Mouse (Mus musculus) bone marrow macrophage, adult 2 months (primary cell): ENCODE data around the gene Ppig. TPM values are rescaled to one million over a fixed set of nuclear protein-coding genes. Genes with fewer than 3 reads are reported as not detected.
A peak's percentile ranks its signal among the peaks of the same experiment; 100 is the strongest.

Experiments
- H3K27ac ChIP-seq: 2 replicates; pipeline ENCODE4 v1.5.1; 2012; ENCODE audit warnings: low read depth, low read length; ENCODE audit not compliant: insufficient read depth
- H3K4me1 ChIP-seq: 2 replicates; pipeline ENCODE4 v1.6.1; 2012; ENCODE audit warnings: low read length; ENCODE audit not compliant: control insufficient read depth, insufficient read depth
- H3K4me3 ChIP-seq: 2 replicates; pipeline ENCODE4 v1.5.1; 2012; ENCODE audit warnings: mild to moderate bottlenecking, low read length, moderate library complexity; ENCODE audit not compliant: insufficient read depth
- CTCF ChIP-seq: IDR thresholded peaks from 2 replicates; pipeline ENCODE4 v1.5.1; 2012; ENCODE audit warnings: low read depth, mild to moderate bottlenecking, low read length, moderate library complexity
- POLR2A ChIP-seq: IDR thresholded peaks from 2 replicates; pipeline ENCODE4 v1.6.1; 2012; ENCODE audit warnings: mild to moderate bottlenecking, low read depth, low read length, borderline replicate concordance
- polyA plus RNA-seq: library from polyadenylated mRNA; stranded (reverse); fragments of >200 nt; gene quantifications from 2 replicates; pipeline ENCODE4 v1.2.4, GENCODE M21; 2012; ENCODE audit not compliant: missing spikeins, insufficient read depth, insufficient read length

Gene Ppig
- polyA plus RNA-seq, 1 experiment, result 134 TPM

- no peak for TF ChIP-seq POLR2A
- TF ChIP-seq CTCF, result no peak
- peak overlapping the region; percentile 81 for H3K27ac ChIP-seq
Observed at GRCm38 (mm10) chr2:69723519-69723825, 1.1 kb downstream of the Ppig start.

GRCm38 (mm10) chr2:69745091-69745490 lies 22.7 kb downstream of the Ppig start:
- Histone ChIP-seq H3K27ac (no peak overlapping the region), H3K4me3 (no peak overlapping the region), H3K4me1 (no peaks in the 10 kb centered on the region)
- no peak for TF ChIP-seq CTCF
- TF ChIP-seq POLR2A, result no peak

More at GRCm38 (mm10) chr2:69723519-69723825, 1.1 kb downstream of the Ppig start:
- H3K4me3 ChIP-seq, result peak overlapping the region; percentile 93
- peaks cover 23% of the 10 kb centered on the region for H3K4me1 ChIP-seq

GRCm38 (mm10) chr2:69760980-69761379 lies 38.6 kb downstream of the Ppig start:
- TF ChIP-seq CTCF, result no peak
- TF ChIP-seq POLR2A, result no peak
- Histone ChIP-seq H3K27ac (no peak overlapping the region), H3K4me1 (no peaks in the 10 kb centered on the region), H3K4me3 (no peak overlapping the region)

- Histone ChIP-seq H3K27ac (no peak overlapping the region), H3K4me3 (no peak overlapping the region), H3K4me1 (no peaks in the 10 kb centered on the region)
- TF ChIP-seq POLR2A (no peak), CTCF (no peak)
Observed at GRCm38 (mm10) chr2:69763340-69763739, 41.0 kb downstream of the Ppig start.

- TF ChIP-seq POLR2A (no peak), CTCF (no peak)
- Histone ChIP-seq H3K27ac (no peak overlapping the region), H3K4me1 (no peaks in the 10 kb centered on the region), H3K4me3 (no peak overlapping the region)
Observed at GRCm38 (mm10) chr2:69764716-69765115, 42.4 kb downstream of the Ppig start.

GRCm38 (mm10) chr2:69773331-69773730 lies 51.0 kb downstream of the Ppig start:
- peaks cover 10% of the 10 kb centered on the region for H3K4me1 ChIP-seq
- H3K27ac ChIP-seq, result no peak overlapping the region
- TF ChIP-seq CTCF (no peak), POLR2A (no peak)
- H3K4me3 ChIP-seq, result no peak overlapping the region

- H3K4me3 ChIP-seq, result no peak overlapping the region
- TF ChIP-seq CTCF, result no peak
- no peak for TF ChIP-seq POLR2A
Observed at GRCm38 (mm10) chr2:69777985-69778835, 55.9 kb downstream of the Ppig start.

GRCm38 (mm10) chr2:69778836-69779177 lies 56.5 kb downstream of the Ppig start:
- peak overlapping the region; percentile 37 for H3K27ac ChIP-seq
- H3K4me1 ChIP-seq, result peaks cover 13% of the 10 kb centered on the region
- TF ChIP-seq POLR2A (no peak), CTCF (no peak)
- H3K4me3 ChIP-seq, result no peak overlapping the region

More at GRCm38 (mm10) chr2:69777985-69778835, 55.9 kb downstream of the Ppig start:
- Histone ChIP-seq H3K27ac (peak overlapping the region; percentile 37), H3K4me1 (peaks cover 13% of the 10 kb centered on the region)

- peak overlapping the region; percentile 83 for H3K4me3 ChIP-seq
- peaks cover 2% of the 10 kb centered on the region for H3K4me1 ChIP-seq
- no peak overlapping the region for H3K27ac ChIP-seq
- TF ChIP-seq CTCF, result no peak
- TF ChIP-seq POLR2A, result no peak
Observed at GRCm38 (mm10) chr2:69788974-69789373, 66.6 kb downstream of the Ppig start.

GRCm38 (mm10) chr2:69789429-69790069 lies 67.2 kb downstream of the Ppig start, which contains the start of the genes Ccdc173 and Phospho2:
Ccdc173 (minus strand) TSS chr2:69789575.
Phospho2 (plus strand) TSS chr2:69789623.
- no peak for TF ChIP-seq CTCF
- no peak for TF ChIP-seq POLR2A
- peaks cover 2% of the 10 kb centered on the region for H3K4me1 ChIP-seq
- peak within 1 kb of the TSS; percentile 20; the same call in 1 of the 2 replicates for H3K27ac ChIP-seq
- peak within 1 kb of the TSS; percentile 83 for H3K4me3 ChIP-seq
